Mouse (Mus musculus) heart, postnatal 0 days (tissue): ENCODE results near the gene Chmp6.

Experiments used
- CTCF ChIP-seq: IDR thresholded peaks from 2 replicates; pipeline ENCODE4 v1.5.1; 2016; ENCODE audit warnings: antibody characterized with exemption, control low read depth, low read depth
- EP300 ChIP-seq: IDR thresholded peaks from 2 replicates; pipeline ENCODE4 v1.6.1; 2016; ENCODE audit warnings: antibody characterized with exemption, low read depth

DNA sequence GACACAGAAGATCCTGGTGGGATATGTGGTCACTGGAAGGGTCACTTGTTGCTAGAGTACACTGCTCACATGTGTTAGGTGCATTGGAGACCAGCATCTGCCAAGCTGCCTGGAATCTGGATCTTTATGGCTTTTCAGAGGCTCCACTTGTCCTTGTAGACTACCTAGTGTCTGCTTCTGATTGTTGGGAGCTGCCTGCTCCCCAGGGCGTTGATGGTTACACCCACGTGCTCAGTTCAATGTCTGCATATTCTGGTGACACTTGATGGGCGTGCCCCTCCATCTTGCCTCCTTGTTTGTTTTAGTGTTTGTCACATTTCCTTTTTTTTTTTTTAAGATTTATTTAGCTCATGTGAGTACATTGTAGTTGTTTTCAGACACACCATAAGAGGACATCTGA lies 23.3 kb upstream of the Chmp6 start:
- TF ChIP-seq CTCF (no peak), EP300 (no peak)
